Mouse (Mus musculus): Measurements from ENCODE around the gene Prnd. TPM values are rescaled to one million over a fixed set of nuclear protein-coding genes. Genes with fewer than 3 reads are reported as not detected.

Prnd gene
- polyA plus RNA-seq, 1 experiment from 2014 or later, result 20.3 TPM

DNA sequence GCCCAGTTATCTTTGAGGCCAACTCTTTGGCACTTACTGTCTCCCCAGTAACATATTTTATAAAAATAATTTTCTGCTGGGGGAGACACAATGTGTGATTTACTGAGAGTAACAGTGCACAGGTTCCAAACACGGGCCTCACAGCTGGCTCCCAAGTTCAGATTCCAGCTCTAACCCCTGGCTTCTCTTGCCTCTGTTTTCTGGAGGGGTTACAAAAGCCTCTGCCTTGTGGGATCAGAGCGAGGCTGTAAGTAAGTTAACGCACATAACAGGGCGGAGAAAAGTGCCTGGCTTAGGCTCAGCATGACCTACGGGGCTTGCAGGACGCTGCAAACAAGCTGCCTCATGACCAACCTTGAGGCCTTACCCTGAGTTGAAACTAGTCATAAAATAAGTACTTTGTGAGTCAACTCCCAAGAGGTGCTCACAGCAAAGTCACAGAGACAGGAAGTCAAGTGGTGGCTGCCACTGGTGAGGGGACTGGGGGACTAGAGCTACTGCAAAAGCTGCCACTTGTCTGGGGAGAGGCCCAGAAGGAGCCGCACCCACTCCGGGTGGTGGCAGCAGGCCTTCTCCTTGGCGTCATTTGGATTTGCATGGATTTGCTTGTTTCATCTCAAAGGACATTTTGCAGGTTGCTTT lies 54.0 kb downstream of the Prnd start:
- Histone ChIP-seq H3K36me3 (no peaks in the 10 kb centered on the region), H3K9ac (replicated peaks) (no peak overlapping the region), H3K9me3 (no peaks in the 10 kb centered on the region), H3K27ac (peak overlapping the region; percentile 50), H3K4me1 (replicated peaks) (peaks cover 50% of the 10 kb centered on the region), H3K4me2 (no peak overlapping the region), H3K4me3 (replicated peaks) (no peak overlapping the region), H3K27me3 (no peaks in the 10 kb centered on the region)
- 60% methylated on average over 9 of the region's 9 CpGs for WGBS
- ATAC-seq (ENCODE audit: insufficient number of reproducible peaks, insufficient read depth, low FRiP score, low TSS enrichment, low read depth), result no peak

DNA sequence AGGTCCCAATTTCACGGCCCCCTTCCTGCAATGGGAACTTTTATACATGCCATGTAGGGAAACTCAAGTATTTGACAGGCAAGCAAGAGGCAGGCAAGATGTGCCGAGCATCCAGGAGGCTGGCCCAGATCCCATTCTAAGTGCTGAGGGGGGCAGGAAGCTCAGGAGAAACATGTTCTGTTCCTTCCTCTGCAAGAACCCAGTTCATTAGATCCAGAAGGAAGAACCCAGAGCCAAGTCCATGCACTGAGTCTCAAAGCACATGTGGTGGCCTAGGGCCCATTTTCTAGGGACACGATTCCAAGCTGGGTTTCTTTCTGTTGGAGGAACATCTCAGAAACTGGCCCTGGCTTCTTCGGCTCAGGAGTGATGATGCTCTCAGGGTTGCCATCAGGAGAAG lies 54.8 kb downstream of the Prnd start:
- WGBS, result 88% methylated on average over 4 of the region's 4 CpGs
- no peak for ATAC-seq (ENCODE audit: insufficient number of reproducible peaks, insufficient read depth, low FRiP score, low TSS enrichment, low read depth)
- Histone ChIP-seq H3K4me3 (replicated peaks) (no peak overlapping the region), H3K9ac (replicated peaks) (no peak overlapping the region), H3K4me1 (replicated peaks) (peaks cover 50% of the 10 kb centered on the region), H3K27me3 (no peaks in the 10 kb centered on the region), H3K27ac (no peak overlapping the region), H3K9me3 (no peaks in the 10 kb centered on the region), H3K36me3 (no peaks in the 10 kb centered on the region), H3K4me2 (no peak overlapping the region)

Other genes starting within 250 kb of the Prnd start
- gene Erv3, start 91.1 kb upstream of the Prnd start, polyA plus RNA-seq (2016; fragmentation: Nextera tagmentation; extraction: Ambion mirVana), result not detected in 2 replicates
- gene Prnp, start 40.9 kb upstream of the Prnd start, polyA plus RNA-seq (2016; fragmentation: Nextera tagmentation; extraction: Ambion mirVana), result 41.2 and 43.6 TPM in 2 replicates
- gene Prn, start 40.9 kb upstream of the Prnd start, polyA plus RNA-seq (2016; fragmentation: Nextera tagmentation; extraction: Ambion mirVana), result not detected in 2 replicates
- 5.3 and 7.8 TPM in 2 replicates for gene Rassf2, start 79.4 kb downstream of the Prnd start, polyA plus RNA-seq (2016; fragmentation: Nextera tagmentation; extraction: Ambion mirVana)
- 12.5 and 12.8 TPM in 2 replicates for gene Slc23a2, start 194.2 kb downstream of the Prnd start, polyA plus RNA-seq (2016; fragmentation: Nextera tagmentation; extraction: Ambion mirVana)

Measured in limb, embryonic 12.5 days (tissue).